Mouse (Mus musculus) stomach, embryonic 14.5 days (tissue): ENCODE measurements around the gene Abhd11. TPM values are rescaled to one million over a fixed set of nuclear protein-coding genes. Genes with fewer than 3 reads are reported as not detected.

Source experiments
- ATAC-seq: fragments of 200-750 bp; cut with Nextera tagmentation; 2 replicates; pipeline ENCODE4 v1.8.0; 2017; ENCODE audit warnings: low read depth, moderate TSS enrichment; ENCODE audit not compliant: insufficient number of reproducible peaks, insufficient read depth, low FRiP score
- H3K27ac ChIP-seq: fragments of 300-500 bp; sonication (generic); 2 replicates; pipeline ENCODE4 v1.5.1; 2014; ENCODE audit warnings: mild to moderate bottlenecking, low read length, moderate library complexity, mixed read lengths
- H3K27me3 ChIP-seq: fragments of 300-500 bp; sonication (generic); 2 replicates; pipeline ENCODE4 v1.6.1; 2014; ENCODE audit warnings: low read length, control low read depth, mixed read lengths; ENCODE audit not compliant: control insufficient read depth, insufficient read depth
- H3K36me3 ChIP-seq: fragments of 300-500 bp; sonication (generic); 2 replicates; pipeline ENCODE4 v1.6.1; 2014; ENCODE audit warnings: mild to moderate bottlenecking, control low read depth, low read length, moderate library complexity, mixed read lengths; ENCODE audit not compliant: control insufficient read depth, insufficient read depth
- H3K4me1 ChIP-seq: fragments of 300-500 bp; sonication (generic); 2 replicates; pipeline ENCODE4 v1.6.1; 2014; ENCODE audit warnings: low read length, control low read depth, mixed read lengths; ENCODE audit not compliant: control insufficient read depth, insufficient read depth
- H3K4me2 ChIP-seq: fragments of 300-500 bp; sonication (generic); replicated peaks from 2 replicates; pipeline ENCODE4 v1.6.1; 2014; ENCODE audit warnings: low read depth, low read length, control low read depth
- H3K4me3 ChIP-seq: fragments of 300-500 bp; sonication (generic); 2 replicates; pipeline ENCODE4 v1.5.1; 2014; ENCODE audit warnings: low read depth, low read length, control low read depth
- H3K9ac ChIP-seq: fragments of 300-500 bp; sonication (generic); replicated peaks from 2 replicates; pipeline ENCODE4 v1.6.1; 2014; ENCODE audit warnings: low read depth, mild to moderate bottlenecking, control low read depth, low read length, moderate library complexity, mixed read lengths
- H3K9me3 ChIP-seq: fragments of 300-500 bp; sonication (generic); 2 replicates; pipeline ENCODE4 v1.6.1; 2016; ENCODE audit warnings: low read depth, low read length, control low read depth; ENCODE audit not compliant: control insufficient read depth
- WGBS: fragments of 180-500 bp; shearing (Covaris S2); extraction: QIAGEN DNeasy Blood & Tissue Kit; methylation state at CpG from one replicate; pipeline ENCODE4 v1.1.7; 2014; 5-methylcytosine and 5-hydroxymethylcytosine counted together
- polyA plus RNA-seq: library from polyadenylated mRNA; unstranded; fragments of >200 nt; fragmentation: Nextera tagmentation; extraction: Ambion mirVana; gene quantifications from 2 replicates; pipeline ENCODE4 v1.2.1, GENCODE M21; 2014

Abhd11 gene
- polyA plus RNA-seq, 1 experiment from 2014 or later: 73.3 TPM

GRCm38 (mm10) chr5:135010320-135010709 is 1.4 kb downstream of the Abhd11 start:
- H3K36me3 ChIP-seq: peaks cover 6% of the 10 kb centered on the region; the same call in 1 of the 2 replicates
- H3K4me2 ChIP-seq: peak overlapping the region; percentile 58
- H3K27ac ChIP-seq: peak overlapping the region; percentile 98; the same call in 1 of the 2 replicates
- peak overlapping the region; percentile 37; the same call in 1 of the 2 replicates for H3K9ac ChIP-seq
- H3K27me3 ChIP-seq: no peaks in the 10 kb centered on the region
- WGBS: 54% methylated on average over 7 of the region's 7 CpGs
- H3K9me3 ChIP-seq: no peaks in the 10 kb centered on the region
- H3K4me1 ChIP-seq: peaks cover 34% of the 10 kb centered on the region
- no peak for ATAC-seq
- peak overlapping the region; percentile 48 for H3K4me3 ChIP-seq

GRCm38 (mm10) chr5:135010841-135011743 is 2.1 kb downstream of the Abhd11 start:
- Histone ChIP-seq H3K4me1 (peaks cover 34% of the 10 kb centered on the region), H3K36me3 (peaks cover 6% of the 10 kb centered on the region; the same call in 1 of the 2 replicates), H3K4me3 (0 out of 2 replicates have a peak overlapping the region, but pooled peaks have one; percentile 48), H3K4me2 (no peak overlapping the region), H3K27me3 (no peaks in the 10 kb centered on the region), H3K9me3 (no peaks in the 10 kb centered on the region), H3K27ac (no peak overlapping the region), H3K9ac (no peak overlapping the region)
- 86% methylated on average over 25 of the region's 25 CpGs for WGBS
- ATAC-seq: no peak

GRCm38 (mm10) chr5:135011809-135012613 is 3.1 kb downstream of the Abhd11 start:
- Histone ChIP-seq H3K27ac (peak overlapping the region; percentile 52; the same call in 1 of the 2 replicates), H3K36me3 (peaks cover 6% of the 10 kb centered on the region; the same call in 1 of the 2 replicates), H3K4me2 (peak overlapping the region; percentile 36), H3K9me3 (no peaks in the 10 kb centered on the region), H3K4me3 (peak overlapping the region; percentile 17), H3K27me3 (no peaks in the 10 kb centered on the region), H3K9ac (no peak overlapping the region), H3K4me1 (peaks cover 34% of the 10 kb centered on the region)
- 26% methylated on average over 26 of the region's 26 CpGs for WGBS
- no peak for ATAC-seq

- WGBS: 5% methylated on average over 16 of the region's 16 CpGs
- Histone ChIP-seq H3K9ac (no peak overlapping the region), H3K27me3 (no peaks in the 10 kb centered on the region), H3K36me3 (peaks cover 6% of the 10 kb centered on the region; the same call in 1 of the 2 replicates), H3K4me1 (peaks cover 33% of the 10 kb centered on the region), H3K4me3 (peak overlapping the region; percentile 17; the same call in 1 of the 2 replicates), H3K4me2 (peak overlapping the region; percentile 36), H3K27ac (peak overlapping the region; percentile 52; the same call in 1 of the 2 replicates), H3K9me3 (no peaks in the 10 kb centered on the region)
- no peak for ATAC-seq
Measured at GRCm38 (mm10) chr5:135012671-135013441, 3.9 kb downstream of the Abhd11 start.

- peaks cover 6% of the 10 kb centered on the region; the same call in 1 of the 2 replicates for H3K36me3 ChIP-seq
- H3K4me3 ChIP-seq: no peak overlapping the region
- H3K4me1 ChIP-seq: peaks cover 23% of the 10 kb centered on the region
- ATAC-seq: peak; percentile 19; the same call in 1 of the 2 replicates
- H3K9ac ChIP-seq: no peak overlapping the region
- no peaks in the 10 kb centered on the region for H3K27me3 ChIP-seq
- no peak overlapping the region for H3K27ac ChIP-seq
- H3K9me3 ChIP-seq: no peaks in the 10 kb centered on the region
- 15% methylated on average over 7 of the region's 7 CpGs for WGBS
- no peak overlapping the region for H3K4me2 ChIP-seq
Measured at GRCm38 (mm10) chr5:135015497-135015896, 6.5 kb downstream of the Abhd11 start.

GRCm38 (mm10) chr5:135016224-135016759 is 7.3 kb downstream of the Abhd11 start:
- 39% methylated on average over 4 of the region's 4 CpGs for WGBS
- H3K4me2 ChIP-seq: no peak overlapping the region
- H3K27me3 ChIP-seq: no peaks in the 10 kb centered on the region
- H3K9ac ChIP-seq: no peak overlapping the region
- peaks cover 15% of the 10 kb centered on the region for H3K4me1 ChIP-seq
- no peak overlapping the region for H3K4me3 ChIP-seq
- no peak overlapping the region for H3K27ac ChIP-seq
- no peak for ATAC-seq
- peaks cover 1% of the 10 kb centered on the region; the same call in 1 of the 2 replicates for H3K36me3 ChIP-seq
- no peaks in the 10 kb centered on the region for H3K9me3 ChIP-seq

GRCm38 (mm10) chr5:135021814-135022213 is 12.9 kb downstream of the Abhd11 start:
- ATAC-seq: no peak
- Histone ChIP-seq H3K27ac (no peak overlapping the region), H3K9ac (no peak overlapping the region), H3K27me3 (no peaks in the 10 kb centered on the region), H3K9me3 (no peaks in the 10 kb centered on the region), H3K4me3 (no peak overlapping the region), H3K36me3 (no peaks in the 10 kb centered on the region), H3K4me2 (no peak overlapping the region), H3K4me1 (peaks cover 22% of the 10 kb centered on the region)
- WGBS: 46% methylated on average over 6 of the region's 6 CpGs
